Mouse (Mus musculus) CH12.LX (cell line): ENCODE measurements around the gene Gm3435. TPM values are rescaled to one million over a fixed set of nuclear protein-coding genes. Genes with fewer than 3 reads are reported as not detected.
"Not testable (repeated sequence)": the region's sequence is repeated elsewhere in the genome, so short reads cannot be mapped to it uniquely, and the experiment has no call there.

Experiments
- DNase-seq: peaks from one replicate; pipeline ENCODE4 v3.0.0-alpha.2; 2013; ENCODE audit errors: extremely low read depth
- H3K27ac ChIP-seq: 2 replicates; pipeline ENCODE4 v1.5.1; 2012; ENCODE audit warnings: low read depth, mild to moderate bottlenecking, control low read depth, moderate library complexity; ENCODE audit not compliant: insufficient read depth
- H3K27me3 ChIP-seq: replicated peaks from 2 replicates; pipeline ENCODE3; 2012; ENCODE audit warnings: inconsistent platforms
- H3K36me3 ChIP-seq, 2 experiments: replicated peaks in 1 of 2; 2 replicates each; pipeline versions ENCODE3 to v1.6.1; 2012; ENCODE audit warnings: inconsistent platforms in 1 of 2, low read length in 1 of 2, mild to moderate bottlenecking in 1 of 2, mixed read lengths in 1 of 2, moderate library complexity in 1 of 2; ENCODE audit not compliant: control insufficient read depth in 1 of 2, insufficient read depth in 1 of 2
- H3K4me1 ChIP-seq, 2 experiments: 2 replicates each; pipeline ENCODE4 v1.6.1; 2012; ENCODE audit warnings: inconsistent platforms in 1 of 2, moderate library complexity in 1 of 2; ENCODE audit not compliant: insufficient read depth in 2 of 2, control insufficient read depth in 1 of 2
- H3K4me2 ChIP-seq: 2 replicates; pipeline ENCODE4 v1.6.1; 2012; ENCODE audit warnings: low read depth, mild to moderate bottlenecking, control low read depth; ENCODE audit not compliant: poor library complexity, insufficient read depth, severe bottlenecking
- H3K4me3 ChIP-seq, 3 experiments: fragments of 150-350 bp in 1 of 3; sonication (generic) in 1 of 3; replicated peaks in 1 of 3; 2 replicates each; pipeline versions ENCODE3 to v1.5.1; 2011 to 2012; ENCODE audit warnings: low read depth in 2 of 3, low read length in 2 of 3, mild to moderate bottlenecking in 2 of 3, moderate library complexity in 2 of 3, control low read depth in 1 of 3, improper control_type of control experiment in 1 of 3, inconsistent platforms in 1 of 3, mixed read lengths in 1 of 3; ENCODE audit not compliant: poor library complexity in 1 of 3
- H3K79me2 ChIP-seq: replicated peaks from 2 replicates; pipeline ENCODE4 v1.6.1; 2012; ENCODE audit warnings: mild to moderate bottlenecking, moderate library complexity; ENCODE audit not compliant: control insufficient read depth, poor library complexity, insufficient read depth, severe bottlenecking; ENCODE audit errors: extremely low read depth
- H3K9ac ChIP-seq: 2 replicates; pipeline ENCODE4 v1.6.1; 2012; ENCODE audit warnings: low read depth, mild to moderate bottlenecking, control low read depth, moderate library complexity; ENCODE audit not compliant: insufficient read depth
- H3K9me3 ChIP-seq: replicated peaks from 2 replicates; pipeline ENCODE3; 2012; ENCODE audit warnings: low read length, inconsistent platforms, mixed read lengths
- dilution Hi-C: fragments of 300-500 bp; cut with MboI; formaldehyde crosslinking; loops from 2 replicates; pipeline ENCODE4 v1.14.3; 2020; ENCODE audit warnings: low sequenced_read_pairs; ENCODE audit not compliant: extremely low pct_unique_long_range_greater_than_20kb, extremely low pct_ligation_motif_present
- in situ Hi-C: fragments of 300-500 bp; cut with MboI; formaldehyde crosslinking; loops from 3 replicates; pipeline ENCODE4 v1.14.3; 2019; ENCODE audit warnings: low sequenced_read_pairs, low pct_ligation_motif_present, low pct_unique_long_range_greater_than_20kb, mixed read lengths
- polyA plus RNA-seq: library from polyadenylated mRNA; unstranded; fragments of >175 nt; gene quantifications from 2 replicates; pipeline ENCODE4 v1.2.1, GENCODE M21; 2012; ENCODE audit warnings: low read depth; ENCODE audit not compliant: insufficient read length
- total RNA-seq, 2 experiments: library from RNA; depleted of rRNA; stranded (reverse); fragments of 300-350 nt in 1 of 2; fragments of >200 nt in 1 of 2; gene quantifications; 2 replicates each; pipeline ENCODE4 v1.2.3; 2012 to 2014

Gene Gm3435
- total and polyA plus RNA-seq, 3 experiments = 2.3 to 9.4 (median 4.3) TPM

- H3K4me1 ChIP-seq, in situ Hi-C loops, H3K36me3 ChIP-seq, H3K9ac ChIP-seq, H3K27me3 ChIP-seq, H3K4me2 ChIP-seq, H3K79me2 ChIP-seq, H3K27ac ChIP-seq, dilution Hi-C loops, DNase-seq, H3K4me3 ChIP-seq, H3K9me3 ChIP-seq: not testable (repeated sequence)
These were observed 16.7 kb upstream of the Gm3435 start for GRCm38 (mm10) chr17:14993139-14993832.

DNA sequence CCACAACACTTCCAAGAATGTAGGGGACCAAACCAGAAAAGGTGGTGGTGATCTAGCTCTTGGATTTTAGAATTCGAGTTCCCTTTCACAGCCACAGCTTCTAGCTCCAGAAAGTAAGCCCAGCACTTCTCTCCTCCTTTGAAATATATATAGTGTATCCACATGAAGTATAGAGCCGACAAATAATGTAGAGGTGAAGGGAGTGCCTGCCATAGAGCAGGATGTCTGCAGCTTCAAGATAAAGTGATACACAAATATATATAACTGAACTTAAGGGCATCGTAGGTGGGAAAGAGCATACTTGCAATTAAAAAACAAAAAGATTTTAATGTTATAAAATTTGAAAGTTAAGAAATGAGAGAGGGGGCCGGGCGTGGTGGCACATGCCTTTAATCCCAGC lies 15.8 kb upstream of the Gm3435 start:
- H3K4me3 ChIP-seq, H3K9ac ChIP-seq, H3K36me3 ChIP-seq, H3K79me2 ChIP-seq, H3K27ac ChIP-seq, H3K27me3 ChIP-seq, in situ Hi-C loops, H3K9me3 ChIP-seq, DNase-seq, H3K4me1 ChIP-seq, dilution Hi-C loops, H3K4me2 ChIP-seq: not testable (repeated sequence)

- H3K9me3 ChIP-seq, H3K27me3 ChIP-seq, H3K4me3 ChIP-seq, dilution Hi-C loops, H3K4me1 ChIP-seq, H3K36me3 ChIP-seq, H3K27ac ChIP-seq, H3K4me2 ChIP-seq, H3K79me2 ChIP-seq, H3K9ac ChIP-seq, DNase-seq, in situ Hi-C loops: not testable (repeated sequence)
These were observed 9.9 kb upstream of the Gm3435 start for GRCm38 (mm10) chr17:15000047-15000446.

DNA sequence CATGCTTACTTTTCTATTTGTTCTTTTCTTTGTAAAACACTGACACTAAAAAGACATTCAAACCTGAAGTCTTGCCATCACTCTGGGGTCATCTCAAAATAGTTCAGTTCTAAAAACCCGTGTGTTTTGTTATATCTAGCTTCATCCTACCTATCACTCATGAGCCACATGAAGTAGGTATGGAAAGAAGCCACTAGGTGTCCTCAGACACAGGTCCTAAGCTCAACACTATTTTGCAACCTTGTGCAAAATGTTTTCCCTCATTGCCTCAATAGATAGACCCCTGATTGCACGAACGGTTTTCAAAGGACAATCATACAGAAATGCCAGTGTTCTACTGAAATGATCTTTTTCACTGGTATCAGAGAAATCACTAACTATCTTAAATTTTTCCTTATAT lies 888 bp upstream of the Gm3435 start:
- H3K4me1 ChIP-seq, H3K27me3 ChIP-seq, H3K9me3 ChIP-seq, H3K36me3 ChIP-seq, H3K4me3 ChIP-seq, H3K9ac ChIP-seq, in situ Hi-C loops, H3K27ac ChIP-seq, H3K79me2 ChIP-seq, dilution Hi-C loops, DNase-seq, H3K4me2 ChIP-seq: not testable (repeated sequence)

DNA sequence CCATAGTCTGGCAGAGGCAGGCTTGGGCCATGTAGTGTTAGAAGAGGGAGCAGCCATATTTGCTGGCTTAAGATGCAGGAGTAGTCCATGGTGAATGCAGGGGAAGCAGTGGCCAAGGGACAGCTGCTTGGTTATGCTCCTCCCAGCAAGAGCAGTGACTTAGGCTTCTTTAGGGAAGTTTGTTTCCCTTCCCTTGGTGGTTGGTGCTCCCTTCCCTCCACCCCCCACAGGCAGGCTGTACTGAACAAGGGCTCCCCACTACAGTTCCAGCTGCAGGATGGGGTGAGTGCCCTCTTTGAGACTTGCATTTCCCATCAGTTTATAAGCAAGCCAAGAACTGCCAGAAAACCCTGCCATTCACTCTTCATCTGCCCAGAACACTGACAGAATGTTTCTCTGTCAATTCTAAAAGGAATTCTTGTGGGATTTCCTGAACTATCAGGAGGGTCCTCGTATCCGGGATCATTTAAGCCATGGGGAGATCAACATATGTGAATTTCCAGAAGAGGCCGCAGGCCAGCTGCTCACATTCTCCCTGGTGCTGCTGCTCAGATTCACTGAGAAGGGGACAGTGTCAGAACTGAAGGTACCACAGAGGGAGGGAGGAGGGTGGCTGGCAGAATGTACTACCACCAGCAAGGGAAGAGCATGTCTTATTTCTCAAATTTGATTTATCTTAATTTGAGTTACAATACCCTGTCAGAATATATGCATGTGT lies 11.7 kb downstream of the Gm3435 start:
- H3K36me3 ChIP-seq, dilution Hi-C loops, H3K27me3 ChIP-seq, H3K9me3 ChIP-seq, H3K79me2 ChIP-seq, in situ Hi-C loops, H3K4me1 ChIP-seq: not testable (repeated sequence)
- Histone ChIP-seq H3K4me2 (peak overlapping the region; percentile 47), H3K27ac (peak overlapping the region; percentile 92), H3K9ac (peak overlapping the region; percentile 89), H3K4me3 (peak overlapping the region in 1 of 3 experiments; percentile 18)
- peak; percentile 12 for DNase-seq

- H3K27me3 ChIP-seq, dilution Hi-C loops, H3K36me3 ChIP-seq, H3K79me2 ChIP-seq, H3K9me3 ChIP-seq, H3K4me1 ChIP-seq, H3K9ac ChIP-seq, H3K4me2 ChIP-seq, H3K27ac ChIP-seq, DNase-seq, H3K4me3 ChIP-seq, in situ Hi-C loops: not testable (repeated sequence)
These were observed 14.0 kb downstream of the Gm3435 start for GRCm38 (mm10) chr17:15023878-15024492.
